ENCODE assay signal across 1 mouse cellular context in the genomic region with DNA sequence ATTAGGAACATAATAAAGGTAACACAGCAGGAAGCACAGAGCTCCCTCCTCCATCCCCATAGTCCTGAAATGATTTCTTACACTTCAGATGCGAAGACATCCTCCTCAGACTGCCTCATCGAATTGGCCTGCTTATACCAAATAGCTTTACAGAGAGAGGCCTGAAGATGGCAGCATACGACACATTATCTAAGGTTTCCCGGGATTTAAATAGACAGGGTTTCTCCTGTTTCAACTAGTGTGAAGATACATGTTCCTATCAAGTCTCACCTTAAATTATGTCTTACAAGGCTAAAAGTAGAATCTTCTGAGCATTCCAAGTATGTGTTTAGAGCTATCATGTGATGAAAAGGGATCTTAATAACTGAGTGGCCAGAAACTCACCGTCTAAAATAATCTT.
TF ChIP-seq lines count a peak whose summit lies in the region.

No protein-coding gene starts in this region.

TF ChIP-seq in MEL, 35 proteins besides CTCF, POLR2A, EP300 and RAD21:
- TF ChIP-seq GATA1 (IDR thresholded peaks at IDR 0.05; ENCODE audit: low read depth, low read length) (no peak), SMC3 (IDR thresholded peaks at IDR 0.05; ENCODE audit: low read depth, low read length) (peak; percentile 74), ZC3H11A (IDR thresholded peaks at IDR 0.05; ENCODE audit: low read depth, low read length) (peak; percentile 50; the same call in 1 of the 2 replicates)
